Mouse (Mus musculus): ENCODE data around the gene Prex1.

Gene Prex1

DNA sequence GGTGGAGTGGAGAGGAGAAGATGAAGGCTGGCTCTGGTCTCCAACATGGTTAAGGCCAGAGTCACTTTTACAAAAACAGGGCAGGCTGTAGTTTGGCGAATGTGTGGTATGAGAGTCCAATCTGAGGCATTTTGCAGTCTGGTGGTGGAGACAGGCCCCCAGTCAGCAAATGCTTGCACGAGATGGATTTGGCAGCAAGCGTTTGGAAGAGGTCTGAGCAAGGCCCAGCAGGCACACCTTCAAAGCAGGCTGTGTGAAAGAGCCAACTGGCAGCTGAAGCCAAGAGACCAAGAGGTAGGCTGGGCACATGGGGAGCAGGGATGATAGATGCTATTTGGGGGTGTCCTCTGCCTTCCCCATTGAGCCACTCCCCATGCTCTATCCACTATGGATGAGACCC, 51.7 kb downstream of the Prex1 start:
- no peak for DNase-seq (ENCODE audit: low spot score)

- no peak for DNase-seq (ENCODE audit: low spot score)
Measured at GRCm38 (mm10) chr2:166661498-166661897, 52.1 kb downstream of the Prex1 start.

DNA sequence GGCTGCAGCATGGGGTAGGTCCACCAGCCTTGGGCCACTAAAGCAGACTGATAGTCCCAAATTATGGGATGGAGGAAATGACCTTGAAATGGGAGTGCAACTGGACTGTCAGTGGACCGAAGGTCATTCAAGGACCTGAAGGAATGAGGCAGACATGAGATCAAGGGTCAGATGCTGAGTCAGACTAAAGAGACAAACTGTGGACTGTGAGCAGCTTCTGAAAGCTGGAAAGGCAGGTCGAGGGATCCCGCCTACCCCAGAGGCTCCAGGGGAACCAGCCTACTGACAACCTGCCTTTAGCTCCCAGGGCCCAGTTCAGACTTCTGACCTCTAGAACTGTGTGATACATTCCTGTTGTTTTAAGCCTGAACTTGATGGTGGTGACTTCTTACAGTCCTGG, 55.3 kb downstream of the Prex1 start:
- no peak for DNase-seq (ENCODE audit: low spot score)

DNA sequence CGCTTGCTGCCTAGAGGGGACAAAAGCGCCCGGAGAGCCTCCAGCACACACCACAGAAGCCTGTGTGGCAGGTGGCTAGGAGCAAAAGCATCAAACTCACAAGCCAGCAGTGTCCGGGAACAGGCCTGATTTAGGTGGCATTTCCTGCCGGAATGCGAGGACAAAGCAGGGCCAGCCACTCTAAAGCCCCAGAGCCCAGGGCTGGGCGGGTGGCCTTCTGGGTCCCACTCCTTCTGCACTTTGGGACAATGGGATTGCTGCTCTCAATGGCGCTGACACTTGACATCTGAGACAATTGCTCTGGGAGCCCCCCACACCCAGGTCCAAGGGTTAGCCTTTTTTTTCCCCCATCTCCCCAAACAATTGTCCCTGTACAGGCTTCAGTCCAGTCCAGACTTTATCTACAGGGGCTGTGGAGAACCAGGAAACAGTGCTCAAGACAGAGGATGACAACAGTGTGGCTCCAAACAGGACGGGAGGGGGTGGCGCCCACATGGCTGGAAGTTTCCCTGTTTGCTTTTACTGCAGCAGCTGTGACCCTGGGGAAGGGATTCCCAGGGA, 56.1 kb downstream of the Prex1 start:
- no peak for DNase-seq (ENCODE audit: low spot score)

- DNase-seq (ENCODE audit: low spot score), result no peak
Measured at GRCm38 (mm10) chr2:166656630-166657029, 57.0 kb downstream of the Prex1 start.

- DNase-seq (ENCODE audit: low spot score), result no peak
Measured at GRCm38 (mm10) chr2:166655727-166656520, 57.7 kb downstream of the Prex1 start.

DNA sequence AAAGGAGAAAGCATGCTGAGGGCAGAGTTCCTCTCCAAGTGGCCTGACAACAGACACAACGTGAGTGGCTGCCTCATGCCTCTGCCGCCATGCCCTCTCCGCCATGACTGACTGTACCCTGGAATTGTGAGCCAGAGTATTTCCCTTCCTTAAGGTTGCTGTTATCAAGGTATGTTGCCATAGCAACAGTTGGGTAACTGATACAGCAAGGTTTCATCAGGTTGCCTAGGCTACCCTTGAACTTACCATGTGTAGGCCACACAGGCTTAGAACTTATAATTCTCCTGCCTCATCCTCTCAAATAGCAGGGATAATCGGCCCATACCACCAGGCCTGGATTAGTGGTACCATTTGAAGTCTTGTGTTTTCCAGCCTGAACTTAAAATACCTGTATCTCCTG, 58.3 kb downstream of the Prex1 start:
- DNase-seq (ENCODE audit: low spot score), result no peak

DNA sequence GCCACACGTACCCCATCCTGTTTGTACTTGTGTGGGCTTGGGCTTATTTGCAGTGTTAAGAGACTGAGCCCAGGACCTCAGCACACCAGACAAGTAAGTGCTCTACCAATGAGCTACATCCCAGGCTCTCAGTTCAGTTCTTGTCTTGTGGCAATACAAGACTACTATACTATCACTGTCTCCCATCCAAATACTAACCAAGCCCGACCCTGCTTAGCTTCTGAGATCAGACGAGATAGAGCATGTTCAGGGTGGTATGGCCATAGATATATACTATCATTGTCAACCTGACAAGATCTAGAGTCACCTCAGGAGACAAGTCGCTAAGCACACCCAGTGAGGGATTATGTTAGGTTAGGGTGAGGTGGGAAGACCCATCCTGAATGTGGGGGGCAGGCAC, 58.8 kb downstream of the Prex1 start:
- DNase-seq (ENCODE audit: low spot score), result no peak

GRCm38 (mm10) chr2:166653564-166653963, 60.1 kb downstream of the Prex1 start:
- DNase-seq (ENCODE audit: low spot score), result no peak

GRCm38 (mm10) chr2:166652672-166653071, 61.0 kb downstream of the Prex1 start:
- no peak for DNase-seq (ENCODE audit: low spot score)

- DNase-seq (ENCODE audit: low spot score), result no peak
Measured at GRCm38 (mm10) chr2:166651317-166652030, 62.2 kb downstream of the Prex1 start.

GRCm38 (mm10) chr2:166650414-166650813, 63.2 kb downstream of the Prex1 start:
- no peak for DNase-seq (ENCODE audit: low spot score)

DNA sequence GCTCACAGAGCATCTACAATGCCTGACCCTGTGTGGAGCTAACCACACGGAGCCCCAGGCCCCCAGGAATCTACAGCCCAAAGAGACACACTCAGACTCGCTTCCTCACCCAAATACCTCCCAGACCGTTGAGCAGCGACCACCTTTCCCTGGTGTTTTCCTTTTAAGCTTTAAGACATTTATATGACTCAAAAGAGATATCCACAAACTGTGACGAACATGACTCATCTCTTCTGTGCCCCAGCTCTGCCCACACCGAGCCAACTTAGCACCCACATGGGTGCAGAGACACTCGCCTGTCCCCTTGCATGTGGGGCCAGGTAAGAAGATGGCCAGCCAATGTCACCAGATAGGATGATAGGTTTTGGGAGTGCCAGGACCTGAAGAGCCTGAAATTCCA, 66.4 kb downstream of the Prex1 start:
- DNase-seq (ENCODE audit: low spot score), result no peak

- no peak for DNase-seq (ENCODE audit: low spot score)
Measured at GRCm38 (mm10) chr2:166646434-166647088, 67.1 kb downstream of the Prex1 start.

DNA sequence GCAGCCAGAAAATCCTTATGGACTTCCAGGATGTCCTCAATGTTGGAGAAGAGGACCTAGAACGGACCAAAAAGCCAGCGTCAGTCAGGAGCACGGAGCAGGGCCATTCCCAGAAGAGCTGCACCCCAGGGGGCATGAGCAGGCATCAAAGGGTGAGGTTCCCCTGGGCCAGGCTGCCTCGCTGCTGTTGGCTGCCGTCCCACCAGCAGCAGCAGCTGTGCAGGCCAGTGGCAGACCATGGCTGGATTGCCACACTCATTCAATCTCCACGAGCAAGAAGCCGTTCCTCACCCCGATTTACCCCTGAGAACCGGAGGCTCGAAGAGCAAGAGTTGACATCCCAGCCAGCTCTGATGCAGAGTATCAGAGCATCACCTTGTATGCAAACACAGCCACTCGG, 68.8 kb downstream of the Prex1 start:
- DNase-seq (ENCODE audit: low spot score), result no peak

DNA sequence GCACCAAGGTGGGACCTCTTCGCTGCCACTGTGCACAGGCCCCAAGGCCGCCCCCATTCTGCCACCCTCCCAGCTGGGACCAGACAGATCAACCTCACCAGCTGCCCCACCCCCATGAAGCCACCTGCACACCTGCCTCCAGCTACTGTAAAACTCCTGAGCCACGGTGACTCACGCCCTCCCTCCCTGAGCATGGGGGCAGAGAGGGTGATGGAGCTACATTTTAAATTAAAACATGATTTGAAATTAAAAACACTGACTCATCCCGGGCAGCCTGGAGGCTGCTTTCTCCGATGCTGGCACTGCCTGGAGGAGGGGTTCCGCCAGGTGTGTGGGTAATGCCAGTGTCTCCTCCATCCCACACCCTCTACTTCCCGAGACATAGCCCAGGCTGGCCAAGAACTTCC, 71.0 kb downstream of the Prex1 start:
- DNase-seq (ENCODE audit: low spot score), result no peak

DNA sequence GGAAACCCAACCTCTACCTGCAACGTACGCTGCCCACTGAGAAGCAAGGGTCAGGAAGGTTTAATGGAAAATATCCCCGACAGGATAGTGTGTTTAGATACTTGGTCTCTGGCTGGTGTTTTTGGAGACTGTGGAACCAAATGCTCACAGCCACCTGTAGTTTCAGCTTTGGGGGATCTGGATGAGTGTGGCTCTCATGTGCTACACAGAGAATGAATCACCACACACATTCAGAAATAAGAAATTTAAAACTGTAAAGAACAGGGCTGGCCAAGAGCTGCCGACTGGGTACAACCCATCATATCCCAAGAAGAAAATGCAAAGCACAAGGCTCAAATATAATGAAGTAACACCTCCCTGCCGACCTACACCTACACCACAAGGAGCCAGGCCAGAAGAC, 73.9 kb downstream of the Prex1 start:
- no peak for DNase-seq (ENCODE audit: low spot score)

DNA sequence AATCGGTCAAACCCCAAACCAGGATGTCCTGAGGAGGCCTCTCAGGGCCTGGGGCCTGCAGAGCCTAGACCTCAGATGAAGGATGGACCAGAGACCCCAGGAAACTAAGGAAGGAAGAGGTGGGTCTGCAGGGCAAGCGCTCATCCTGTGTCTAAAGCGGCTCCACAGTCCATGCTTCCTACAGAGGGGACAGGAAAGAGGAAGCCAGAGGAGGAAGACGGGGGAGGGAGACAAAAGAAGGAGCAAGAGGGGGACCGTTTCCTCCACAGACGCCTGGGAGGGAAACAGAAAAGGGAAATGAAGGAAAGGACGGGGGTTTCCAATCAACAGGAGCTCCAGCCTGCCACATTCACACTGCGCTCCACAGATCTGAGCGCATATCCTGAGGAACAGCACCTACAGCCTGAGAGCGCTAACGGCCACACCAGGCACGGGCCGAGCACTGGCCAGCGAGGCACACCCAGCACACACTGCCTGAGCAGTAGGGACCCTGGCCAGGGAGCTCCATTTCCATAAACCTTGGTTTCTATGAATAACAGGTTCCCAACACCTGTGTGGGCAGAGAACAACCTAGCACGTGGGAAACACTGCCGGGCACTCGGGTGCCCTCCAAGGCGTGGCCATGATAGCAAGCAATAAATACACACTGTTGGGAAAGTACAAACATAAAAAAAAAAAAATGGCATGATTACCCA, 74.5 kb downstream of the Prex1 start:
- DNase-seq (ENCODE audit: low spot score), result no peak

GRCm38 (mm10) chr2:166638079-166638800, 75.4 kb downstream of the Prex1 start:
- DNase-seq (ENCODE audit: low spot score), result no peak

DNA sequence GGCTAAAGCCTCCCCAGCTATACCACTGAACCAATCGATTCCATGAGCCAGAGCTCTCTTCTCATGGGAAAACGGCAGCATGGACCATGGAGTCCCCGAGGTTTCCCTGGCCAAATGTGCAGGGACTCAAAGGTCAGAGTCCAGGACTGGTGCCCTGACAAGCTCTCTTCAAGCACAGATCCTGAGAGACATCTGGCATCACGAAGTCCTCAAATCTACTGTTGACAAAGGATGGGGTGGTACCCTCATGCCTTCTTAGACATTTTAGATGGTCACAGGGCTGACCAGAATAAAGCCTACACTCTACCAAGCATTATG, 76.0 kb downstream of the Prex1 start:
- DNase-seq (ENCODE audit: low spot score), result no peak

- DNase-seq (ENCODE audit: low spot score), result no peak
Measured at GRCm38 (mm10) chr2:166636867-166637672, 76.6 kb downstream of the Prex1 start.

Data from urinary bladder, postnatal 10 days (tissue).